Mouse (Mus musculus): ENCODE results near the gene Urb2. TPM values are rescaled to one million over a fixed set of nuclear protein-coding genes. Genes with fewer than 3 reads are reported as not detected.
"Not testable (repeated sequence)": the region's sequence is repeated elsewhere in the genome, so short reads cannot be mapped to it uniquely, and the experiment has no call there.

The Urb2 gene
- total and polyA plus RNA-seq, 2 experiments from 2014 or later: 1.8 to 14.8 TPM

- H3K27ac ChIP-seq (ENCODE audit: low read depth, low read length): no peak overlapping the region
- no peak for TF ChIP-seq CTCF (IDR thresholded peaks at IDR 0.05; ENCODE audit: low read depth)
- H3K4me1 ChIP-seq (ENCODE audit: insufficient read depth): peaks cover 5% of the 10 kb centered on the region; the same call in 1 of the 2 replicates
- H3K4me3 ChIP-seq (ENCODE audit: low read depth, low read length): no peak overlapping the region
- no peaks in the 10 kb centered on the region for H3K9me3 ChIP-seq (ENCODE audit: low read length)
- H3K9ac ChIP-seq: no peak overlapping the region
- 0 out of 2 replicates have a peak, but pooled peaks cover under 1% of the 10 kb centered on the region for H3K36me3 ChIP-seq (ENCODE audit: insufficient read depth)
- no peak overlapping the region for H3K4me2 ChIP-seq (ENCODE audit: low read depth)
- H3K27me3 ChIP-seq (ENCODE audit: insufficient read depth, low read length): no peaks in the 10 kb centered on the region
- WGBS: 86% methylated on average over 3 of the region's 3 CpGs
- ATAC-seq (no peak), DNase-seq (no peak)
Observed at GRCm38 (mm10) chr8:124014751-124015150, 6.6 kb upstream of the Urb2 start.

GRCm38 (mm10) chr8:124019782-124020181, 1.5 kb upstream of the Urb2 start:
- no peak overlapping the region for H3K27ac ChIP-seq (ENCODE audit: low read depth, low read length)
- peak overlapping the region; percentile 73 for H3K4me2 ChIP-seq (ENCODE audit: low read depth)
- peaks cover 9% of the 10 kb centered on the region; the same call in 1 of the 2 replicates for H3K4me1 ChIP-seq (ENCODE audit: insufficient read depth)
- TF ChIP-seq CTCF (IDR thresholded peaks at IDR 0.05; ENCODE audit: low read depth): no peak
- H3K36me3 ChIP-seq (ENCODE audit: insufficient read depth): peaks cover 5% of the 10 kb centered on the region; the same call in 1 of the 2 replicates
- H3K27me3 ChIP-seq (ENCODE audit: insufficient read depth, low read length): no peaks in the 10 kb centered on the region
- DNase-seq (no peak), ATAC-seq (no peak)
- no peaks in the 10 kb centered on the region for H3K9me3 ChIP-seq (ENCODE audit: low read length)
- H3K9ac ChIP-seq: peak overlapping the region; percentile 59; the same call in 1 of the 2 replicates
- WGBS: 35% methylated on average over 13 of the region's 13 CpGs
- H3K4me3 ChIP-seq (ENCODE audit: low read depth, low read length): peak overlapping the region; percentile 63; the same call in 1 of the 2 replicates

GRCm38 (mm10) chr8:124020439-124021236, 670 bp upstream of the Urb2 start:
- no peaks in the 10 kb centered on the region for H3K27me3 ChIP-seq (ENCODE audit: insufficient read depth, low read length)
- ATAC-seq (peak; percentile 88), DNase-seq (peak; percentile 83)
- H3K27ac ChIP-seq (ENCODE audit: low read depth, low read length): peak overlapping the region; percentile 92
- WGBS: 2% methylated on average over 44 of the region's 87 CpGs
- peaks cover 9% of the 10 kb centered on the region; the same call in 1 of the 2 replicates for H3K4me1 ChIP-seq (ENCODE audit: insufficient read depth)
- H3K36me3 ChIP-seq (ENCODE audit: insufficient read depth): peaks cover 5% of the 10 kb centered on the region; the same call in 1 of the 2 replicates
- peak; percentile 30 for TF ChIP-seq CTCF (IDR thresholded peaks at IDR 0.05; ENCODE audit: low read depth)
- H3K4me2 ChIP-seq (ENCODE audit: low read depth): peak overlapping the region; percentile 73
- peak overlapping the region; percentile 59 for H3K9ac ChIP-seq
- peak overlapping the region; percentile 63 for H3K4me3 ChIP-seq (ENCODE audit: low read depth, low read length)
- H3K9me3 ChIP-seq (ENCODE audit: low read length): no peaks in the 10 kb centered on the region

- H3K36me3 ChIP-seq (ENCODE audit: insufficient read depth): peaks cover 41% of the 10 kb centered on the region
- H3K4me1 ChIP-seq (ENCODE audit: insufficient read depth); H3K27me3 ChIP-seq (ENCODE audit: insufficient read depth, low read length); ATAC-seq; H3K4me3 ChIP-seq (ENCODE audit: low read depth, low read length); H3K4me2 ChIP-seq (ENCODE audit: low read depth); H3K27ac ChIP-seq (ENCODE audit: low read depth, low read length); H3K9me3 ChIP-seq (ENCODE audit: low read length); H3K9ac ChIP-seq; DNase-seq: not testable (repeated sequence)
- WGBS: 81% methylated on average over 2 of the region's 2 CpGs
Observed at GRCm38 (mm10) chr8:124026265-124026664, 5.0 kb downstream of the Urb2 start.

- Histone ChIP-seq H3K9ac (no peak overlapping the region), H3K4me3 (ENCODE audit: low read depth, low read length) (no peak overlapping the region), H3K9me3 (ENCODE audit: low read length) (no peaks in the 10 kb centered on the region), H3K4me2 (ENCODE audit: low read depth) (no peak overlapping the region), H3K27me3 (ENCODE audit: insufficient read depth, low read length) (no peaks in the 10 kb centered on the region), H3K4me1 (ENCODE audit: insufficient read depth) (no peaks in the 10 kb centered on the region), H3K36me3 (ENCODE audit: insufficient read depth) (peaks cover 52% of the 10 kb centered on the region), H3K27ac (ENCODE audit: low read depth, low read length) (no peak overlapping the region)
- no peak for TF ChIP-seq CTCF (IDR thresholded peaks at IDR 0.05; ENCODE audit: low read depth)
- no peak for DNase-seq
- ATAC-seq: no peak
- WGBS: 91% methylated on average over 6 of the region's 6 CpGs
Observed at GRCm38 (mm10) chr8:124027831-124028230, 6.5 kb downstream of the Urb2 start.

- Histone ChIP-seq H3K9me3 (ENCODE audit: low read length) (no peaks in the 10 kb centered on the region), H3K27ac (ENCODE audit: low read depth, low read length) (no peak overlapping the region), H3K27me3 (ENCODE audit: insufficient read depth, low read length) (no peaks in the 10 kb centered on the region), H3K36me3 (ENCODE audit: insufficient read depth) (peaks cover 85% of the 10 kb centered on the region), H3K4me1 (ENCODE audit: insufficient read depth) (no peaks in the 10 kb centered on the region), H3K9ac (no peak overlapping the region), H3K4me2 (ENCODE audit: low read depth) (no peak overlapping the region), H3K4me3 (ENCODE audit: low read depth, low read length) (no peak overlapping the region)
- no peak for DNase-seq
- TF ChIP-seq CTCF (IDR thresholded peaks at IDR 0.05; ENCODE audit: low read depth): peak; percentile 34
- ATAC-seq: no peak
- WGBS: 59% methylated on average over 5 of the region's 5 CpGs
Observed at GRCm38 (mm10) chr8:124033400-124033799, 12.1 kb downstream of the Urb2 start.

- TF ChIP-seq CTCF (IDR thresholded peaks at IDR 0.05; ENCODE audit: low read depth): no peak
- Histone ChIP-seq H3K27me3 (ENCODE audit: insufficient read depth, low read length) (no peaks in the 10 kb centered on the region), H3K36me3 (ENCODE audit: insufficient read depth) (peaks cover 71% of the 10 kb centered on the region)
Observed at GRCm38 (mm10) chr8:124038121-124038520, 16.8 kb downstream of the Urb2 start.

More at GRCm38 (mm10) chr8:124038121-124038520, 16.8 kb downstream of the Urb2 start:
- WGBS: 95% methylated on average over 7 of the region's 7 CpGs
- H3K4me3 ChIP-seq (ENCODE audit: low read depth, low read length): no peak overlapping the region
- no peaks in the 10 kb centered on the region for H3K9me3 ChIP-seq (ENCODE audit: low read length)
- no peak overlapping the region for H3K9ac ChIP-seq
- no peak for ATAC-seq
- no peak for DNase-seq
- no peak overlapping the region for H3K27ac ChIP-seq (ENCODE audit: low read depth, low read length)
- H3K4me1 ChIP-seq (ENCODE audit: insufficient read depth): no peaks in the 10 kb centered on the region
- no peak overlapping the region for H3K4me2 ChIP-seq (ENCODE audit: low read depth)

Data from forebrain, postnatal 0 days (tissue).